Mouse (Mus musculus) natural killer cell, adult 2 months (primary cell): Measurements from ENCODE around the gene Dido1.

Experiments used
- DNase-seq, 2 experiments: peaks; one replicate each; pipeline ENCODE4 v3.0.0; 2022; ENCODE audit warnings: low spot score in 2 of 2

The Dido1 gene

GRCm38 (mm10) chr2:180709923-180710272 is at the start of gene Dido1, which contains the start of gene Gid8:
Gene Dido1, minus strand, starts transcription at chr2:180709999.
Gene Gid8, plus strand, starts transcription at chr2:180710117.
- peak; percentile 92 to 95 for DNase-seq

GRCm38 (mm10) chr2:180758513-180759263 is 48.9 kb upstream of the Dido1 start:
- DNase-seq = no peak

GRCm38 (mm10) chr2:180756786-180757185 is 47.0 kb upstream of the Dido1 start:
- DNase-seq = no peak

- DNase-seq = no peak
These were observed 46.1 kb upstream of the Dido1 start for GRCm38 (mm10) chr2:180755896-180756295.

GRCm38 (mm10) chr2:180754976-180755688 is 45.3 kb upstream of the Dido1 start:
- no peak for DNase-seq

GRCm38 (mm10) chr2:180748904-180749303 is 39.1 kb upstream of the Dido1 start:
- no peak for DNase-seq

GRCm38 (mm10) chr2:180746569-180747192 is 36.9 kb upstream of the Dido1 start:
- DNase-seq = no peak

GRCm38 (mm10) chr2:180745248-180745927 is 35.6 kb upstream of the Dido1 start:
- DNase-seq = peak; percentile 83 to 89

GRCm38 (mm10) chr2:180743321-180743720 is 33.5 kb upstream of the Dido1 start:
- no peak for DNase-seq

- DNase-seq = no peak
These were observed 33.0 kb upstream of the Dido1 start for GRCm38 (mm10) chr2:180742820-180743219.

GRCm38 (mm10) chr2:180741421-180741820 is 31.6 kb upstream of the Dido1 start:
- DNase-seq = no peak

- DNase-seq = peak in 1 of 2 experiments; percentile 20
These were observed 30.6 kb upstream of the Dido1 start for GRCm38 (mm10) chr2:180740349-180740748.

- no peak for DNase-seq
These were observed 28.2 kb upstream of the Dido1 start for GRCm38 (mm10) chr2:180737984-180738383.

- no peak for DNase-seq
These were observed 25.4 kb upstream of the Dido1 start for GRCm38 (mm10) chr2:180735232-180735631.

GRCm38 (mm10) chr2:180731984-180732383 is 22.2 kb upstream of the Dido1 start:
- DNase-seq = no peak

- DNase-seq = no peak
These were observed 21.2 kb upstream of the Dido1 start for GRCm38 (mm10) chr2:180731036-180731435.

- no peak for DNase-seq
These were observed 17.8 kb upstream of the Dido1 start for GRCm38 (mm10) chr2:180727613-180728021.

- peak; percentile 63 to 74 for DNase-seq
These were observed 17.1 kb upstream of the Dido1 start for GRCm38 (mm10) chr2:180726658-180727442.

GRCm38 (mm10) chr2:180725856-180726629 is 16.2 kb upstream of the Dido1 start:
- DNase-seq = no peak

GRCm38 (mm10) chr2:180725414-180725778 is 15.6 kb upstream of the Dido1 start:
- DNase-seq = no peak
